ENCODE assay signal across 24 mouse cellular contexts in genomic region chr19:8831262-8831661, GRCm38 (mm10). TPM values are rescaled to one million over a fixed set of nuclear protein-coding genes. Genes with fewer than 3 reads are reported as not detected.
DNase-seq lines count a peak whose midpoint lies in the region; ATAC-seq and TF ChIP-seq lines count a peak whose summit lies in the region.
"Had no signal": no experiment of that assay in that cellular context is flagged by ENCODE, and none has a peak within 500 bp of the region (broad histone marks: within the 10 kb centered on the region; RNA-seq: fewer than 3 reads in every experiment).

No protein-coding gene starts in this region.

- intact Hi-C loops in left cerebral cortex, adult 2 months (cut with DNase I), result no loop called here

- peaks cover 39% of the 10 kb centered on the region for H3K4me1 ChIP-seq in E14TG2a.4 (replicated peaks; ENCODE audit: low read depth, low read length)
- H3K4me1 ChIP-seq: embryonic facial prominence, embryonic 13.5 days; heart, embryonic 15.5 days; kidney, embryonic 15.5 days; limb, embryonic 15.5 days had no signal

- H3K9me3 ChIP-seq in E14TG2a.4 (ENCODE audit: low read length), result no peaks in the 10 kb centered on the region
- H3K9me3 ChIP-seq: embryonic facial prominence, embryonic 13.5 days; G1E; heart, embryonic 15.5 days; kidney, embryonic 15.5 days; limb, embryonic 15.5 days had no signal

- DNase-seq in cerebellum, postnatal 10 days, result peak; percentile 38 to 58
- no peak for DNase-seq in cerebellum, postnatal 25 days
- DNase-seq in left cerebral cortex, adult 2 months (ENCODE audit: extremely low spot score in 1 of 2, low spot score in 2 of 2), result no peak
- no peak for DNase-seq in left cerebral cortex, adult 9 months (ENCODE audit: low spot score in 2 of 2)
- DNase-seq in cerebellum, adult 11-12 months, result no peak
- no peak for DNase-seq in layer of hippocampus, postnatal 36 days
- DNase-seq: cerebellum, adult 8-10 months; gastrocnemius, postnatal 10 days; heart, adult 2 months; heart, postnatal 4 days; lung, postnatal 4 days; thymus, postnatal 4 days had no signal

- H3K27me3 ChIP-seq in E14TG2a.4 (ENCODE audit: insufficient read depth, low read length), result no peaks in the 10 kb centered on the region
- H3K27me3 ChIP-seq: embryonic facial prominence, embryonic 13.5 days; heart, embryonic 15.5 days; kidney, embryonic 15.5 days; limb, embryonic 15.5 days had no signal

- peaks cover 93% of the 10 kb centered on the region for H3K36me3 ChIP-seq in E14TG2a.4 (ENCODE audit: insufficient read depth, low read length)

- H3K27ac ChIP-seq in left cerebral cortex, adult 2 months, result no peak overlapping the region
- H3K27ac ChIP-seq: embryonic facial prominence, embryonic 13.5 days; heart, adult 2 months; heart, embryonic 15.5 days; kidney, embryonic 15.5 days; limb, embryonic 15.5 days had no signal

- peak; percentile 5; the same call in 1 of the 2 replicates for TF ChIP-seq CTCF in left cerebral cortex, adult 2 months (IDR thresholded peaks at IDR 0.05)
- 0 out of 2 replicates have a peak, but pooled peaks have one; percentile 13 for TF ChIP-seq CTCF in E14TG2a.4 (conservative IDR thresholded peaks at IDR 0.05; ENCODE audit: low read length)

- ATAC-seq in megakaryocyte-erythroid progenitor cell, adult 5-6 weeks (replicated peaks; ENCODE audit: low FRiP score, low TSS enrichment, poor library complexity, severe bottlenecking), result 0 out of 2 replicates have a peak, but pooled peaks have one; percentile 35
- ATAC-seq: hindbrain, embryonic 16.5 days; intestine, postnatal 0 days had no signal

- no peak overlapping the region for H3K4me3 ChIP-seq in left cerebral cortex, adult 2 months
- H3K4me3 ChIP-seq in E14TG2a.4 (replicated peaks; ENCODE audit: low read length), result no peak overlapping the region
- H3K4me3 ChIP-seq: embryonic facial prominence, embryonic 13.5 days; heart, adult 2 months; heart, embryonic 15.5 days; kidney, embryonic 15.5 days; limb, embryonic 15.5 days had no signal

RNA-seq across cellular contexts. Expression of gene AC129217.1, which starts 1.7 kb away (rescaled TPM):
- not detected for total RNA-seq in left cerebral cortex, adult 2 months (2021)
- not detected in 2 replicates for total RNA-seq in megakaryocyte-erythroid progenitor cell, adult 5-6 weeks (2014; fragmentation: Nextera tagmentation)
- not detected in 2 replicates for total RNA-seq in megakaryocyte-erythroid progenitor cell, adult 5-6 weeks (2017)
- not detected for total RNA-seq in layer of hippocampus, postnatal 36 days (2021)
- total RNA-seq: adrenal gland, adult 18-20 months; adrenal gland, postnatal 4 days; gastrocnemius, postnatal 10 days; heart, adult 2 months; heart, postnatal 4 days; left cerebral cortex, postnatal 36 days had no signal

RNA-seq across cellular contexts. Expression of gene Bscl2, which starts 6.0 kb away (rescaled TPM):
- total RNA-seq in left cerebral cortex, adult 2 months (2021), result 100 to 1,000 TPM; 109 TPM
- 70.3 and 71.7 TPM in 2 replicates for total RNA-seq in megakaryocyte-erythroid progenitor cell, adult 5-6 weeks (2014; fragmentation: Nextera tagmentation)
- total RNA-seq in megakaryocyte-erythroid progenitor cell, adult 5-6 weeks (2017), result 29.5 TPM in 2 replicates
- total RNA-seq in layer of hippocampus, postnatal 36 days (2021), result 100 to 1,000 TPM in 1 of 2 experiments, 10 to 100 TPM in 1; 99.0 to 112 TPM

RNA-seq across cellular contexts. Expression of gene Gng3, which starts 7.7 kb away (rescaled TPM):
- total RNA-seq in left cerebral cortex, adult 2 months (2021), result 100 to 1,000 TPM; 184 to 198 TPM
- 0.57 TPM in 1 of 2 replicates, not detected in the other for total RNA-seq in megakaryocyte-erythroid progenitor cell, adult 5-6 weeks (2014; fragmentation: Nextera tagmentation)
- total RNA-seq in megakaryocyte-erythroid progenitor cell, adult 5-6 weeks (2017), result 0.30 and 1.3 TPM in 2 replicates
- 100 to 1,000 TPM; 161 to 172 TPM for total RNA-seq in layer of hippocampus, postnatal 36 days (2021)
- total RNA-seq: heart, adult 2 months had no signal

RNA-seq across cellular contexts. Expression of gene Hnrnpul2, which starts 11.5 kb away (rescaled TPM):
- total RNA-seq in left cerebral cortex, adult 2 months (2021), result 100 to 1,000 TPM; 125 to 129 TPM
- 68.2 and 88.0 TPM in 2 replicates for total RNA-seq in megakaryocyte-erythroid progenitor cell, adult 5-6 weeks (2014; fragmentation: Nextera tagmentation)
- total RNA-seq in megakaryocyte-erythroid progenitor cell, adult 5-6 weeks (2017), result 85.2 and 100.0 TPM in 2 replicates
- total RNA-seq in layer of hippocampus, postnatal 36 days (2021), result 100 to 1,000 TPM; 123 to 126 TPM

RNA-seq across cellular contexts. Expression of gene Ttc9c, which starts 12.1 kb away (rescaled TPM):
- 10 to 100 TPM; 34.5 to 36.7 TPM for total RNA-seq in left cerebral cortex, adult 2 months (2021)
- 35.6 and 41.6 TPM in 2 replicates for total RNA-seq in megakaryocyte-erythroid progenitor cell, adult 5-6 weeks (2014; fragmentation: Nextera tagmentation)
- 55.3 and 57.2 TPM in 2 replicates for total RNA-seq in megakaryocyte-erythroid progenitor cell, adult 5-6 weeks (2017)
- 10 to 100 TPM; 36.5 to 37.3 TPM for total RNA-seq in layer of hippocampus, postnatal 36 days (2021)

Comparison
In these comparisons a context has a peak if more than half of its experiments do, and no peak if none do; other contexts are left out.
1. DNase-seq: peak in cerebellum, postnatal 10 days (2 of 2); none in cerebellum, postnatal 25 days (0 of 2), left cerebral cortex, adult 2 months (0 of 2), left cerebral cortex, adult 9 months (0 of 2), cerebellum, adult 11-12 months (single experiment) and layer of hippocampus, postnatal 36 days (0 of 2).
2. RNA of gene Gng3, which starts 7.7 kb away (total RNA-seq): 184 to 198 TPM in left cerebral cortex, adult 2 months and 161 to 172 TPM in layer of hippocampus, postnatal 36 days; 0.30 to 1.3 TPM in megakaryocyte-erythroid progenitor cell, adult 5-6 weeks; every median in the first group is over 10 times any median in the second.